Mouse (Mus musculus) right cerebral cortex, postnatal 4 days (tissue): Measurements from ENCODE around the gene Qrfp.

Experiments
- DNase-seq: peaks from one replicate; pipeline ENCODE4 v3.0.0-alpha.2; 2022

Qrfp gene

DNA sequence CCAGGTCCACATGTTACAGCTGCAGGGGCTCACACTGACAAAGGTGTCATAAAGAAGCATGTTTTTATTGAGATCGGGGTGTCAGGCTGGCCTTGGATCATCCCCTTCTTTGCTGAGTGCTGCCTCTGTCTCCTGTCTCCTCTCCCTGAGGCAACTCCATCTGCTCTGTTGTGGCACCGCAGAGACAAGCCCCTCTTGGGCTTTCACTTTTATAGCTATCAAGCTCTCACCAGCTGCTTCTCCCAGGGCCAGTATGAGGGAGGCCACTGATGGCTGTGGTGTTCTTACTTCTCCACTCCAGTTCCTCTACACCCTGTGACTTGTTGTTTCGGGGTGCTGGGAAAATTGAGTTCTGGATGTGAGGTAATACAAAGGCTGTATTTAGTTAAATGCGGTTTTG lies 41.3 kb downstream of the Qrfp start:
- no peak for DNase-seq

GRCm38 (mm10) chr2:31767815-31768214 lies 42.6 kb downstream of the Qrfp start:
- DNase-seq = no peak

DNA sequence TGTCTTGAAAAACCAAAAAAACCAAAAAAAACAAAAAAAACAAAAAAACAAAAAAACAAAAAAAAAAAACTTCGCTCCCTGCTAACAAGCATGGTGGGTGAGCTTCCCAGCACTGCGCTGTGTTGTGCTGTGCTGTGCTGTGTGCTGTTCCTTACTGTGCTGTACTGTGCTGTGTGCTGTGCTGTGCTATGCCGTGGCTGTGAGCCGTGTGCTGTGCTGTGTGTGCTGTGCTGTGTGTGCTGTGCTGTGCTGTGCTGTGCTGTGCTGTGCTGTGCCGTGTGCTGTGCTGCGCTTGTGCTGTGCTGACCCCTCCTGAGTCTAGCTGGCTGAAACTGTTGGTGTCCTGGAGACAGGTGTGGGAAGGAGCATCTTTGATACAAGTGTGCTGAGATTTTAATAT lies 43.3 kb downstream of the Qrfp start:
- DNase-seq = no peak

DNA sequence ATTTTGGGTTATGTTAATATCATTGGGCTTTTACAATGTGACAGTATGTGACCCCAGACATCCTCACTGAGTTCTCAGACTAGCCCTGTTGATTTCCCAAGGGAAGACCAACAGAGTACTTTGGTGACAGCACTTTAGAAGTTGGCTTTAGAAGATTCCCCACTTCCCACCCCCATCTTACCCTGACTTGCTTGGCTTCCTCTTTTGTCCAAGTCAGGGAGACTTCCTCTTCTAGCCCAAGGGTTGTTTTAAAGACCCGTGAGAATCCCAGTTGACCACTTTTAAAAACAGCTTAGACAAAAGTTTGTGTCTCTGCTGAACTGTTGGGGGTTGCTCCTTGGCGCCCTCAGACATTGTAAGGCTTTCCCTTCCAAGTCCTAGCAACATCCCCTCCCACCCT lies 47.1 kb downstream of the Qrfp start:
- no peak for DNase-seq

- no peak for DNase-seq
Measured at GRCm38 (mm10) chr2:31762853-31763252, 47.5 kb downstream of the Qrfp start.

GRCm38 (mm10) chr2:31762155-31762554 lies 48.2 kb downstream of the Qrfp start:
- no peak for DNase-seq

GRCm38 (mm10) chr2:31761585-31761984 lies 48.8 kb downstream of the Qrfp start:
- DNase-seq = no peak

DNA sequence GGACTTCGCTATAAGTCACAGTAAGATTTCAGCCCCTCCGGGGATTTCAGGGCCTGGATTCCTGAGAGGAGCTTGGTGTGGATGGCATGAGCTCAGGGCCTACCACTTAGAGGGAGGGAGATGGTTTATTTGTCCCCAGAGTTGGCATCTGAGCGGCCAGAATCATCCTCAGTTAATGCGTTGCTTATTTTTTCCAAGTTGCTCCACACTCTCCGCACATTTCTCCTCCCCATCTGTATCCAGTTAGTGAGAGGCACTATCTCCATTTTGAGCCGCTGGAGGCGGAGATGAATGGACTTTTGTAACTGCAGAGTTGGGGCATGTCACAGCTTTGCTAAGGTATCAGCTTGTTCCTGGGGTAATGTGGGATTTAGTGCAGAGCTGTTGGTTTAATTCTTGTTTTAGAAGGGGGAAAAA lies 49.3 kb downstream of the Qrfp start:
- DNase-seq = no peak

- no peak for DNase-seq
Measured at GRCm38 (mm10) chr2:31760486-31760885, 49.9 kb downstream of the Qrfp start.

GRCm38 (mm10) chr2:31759751-31760460 lies 50.5 kb downstream of the Qrfp start:
- DNase-seq = peak; percentile 40

DNA sequence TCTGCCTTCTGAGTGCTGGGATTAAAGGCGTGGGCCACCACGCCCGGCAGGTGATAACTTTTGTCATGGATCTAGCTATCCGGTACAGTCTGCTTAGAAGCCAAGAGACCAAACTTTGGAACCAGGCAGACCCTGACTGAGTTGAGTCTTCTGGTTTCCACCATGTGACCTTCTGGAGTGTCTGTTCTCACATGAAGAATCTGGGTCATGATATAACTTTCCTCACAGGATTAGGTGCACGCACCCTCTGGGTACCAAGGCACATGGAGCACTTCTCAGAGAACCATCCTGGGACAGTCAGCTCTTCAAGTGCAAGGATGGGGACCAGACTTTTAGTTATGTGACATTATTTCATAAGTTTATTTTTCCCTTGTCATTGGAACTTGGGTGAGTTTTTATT lies 51.4 kb downstream of the Qrfp start:
- no peak for DNase-seq

DNA sequence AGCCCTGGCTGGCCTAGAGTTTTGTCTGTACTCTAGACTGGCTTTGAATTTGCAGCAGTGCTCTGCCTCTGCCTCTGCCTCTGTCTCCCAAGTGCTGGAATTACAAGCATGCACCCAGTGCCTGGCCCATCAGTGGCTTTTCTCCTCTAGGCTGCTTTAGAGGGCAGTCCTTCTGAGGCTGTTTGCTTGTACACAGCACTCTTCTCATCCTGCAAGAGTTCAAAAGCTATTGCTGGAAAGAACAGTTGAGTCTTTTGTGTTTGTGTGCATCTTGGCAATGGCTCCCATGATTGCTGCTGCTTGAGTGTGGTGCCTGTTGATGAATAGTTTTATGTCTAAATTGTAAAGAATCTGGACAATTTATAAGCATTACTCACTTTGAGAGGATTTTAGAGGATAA lies 52.9 kb downstream of the Qrfp start:
- DNase-seq = no peak
